Mouse (Mus musculus) hindbrain, embryonic 12.5 days (tissue): ENCODE measurements around the gene Csrp3. TPM values are rescaled to one million over a fixed set of nuclear protein-coding genes. Genes with fewer than 3 reads are reported as not detected.

ENCODE experiments used
- ATAC-seq: fragments of 200-750 bp; cut with Nextera tagmentation; 2 replicates; pipeline ENCODE4 v1.8.0; 2017; ENCODE audit warnings: moderate TSS enrichment; ENCODE audit not compliant: low FRiP score
- H3K27ac ChIP-seq: fragments of 300-500 bp; sonication (generic); 2 replicates; pipeline ENCODE4 v1.5.1; 2016; ENCODE audit warnings: mild to moderate bottlenecking
- H3K27me3 ChIP-seq: fragments of 300-500 bp; sonication (generic); 2 replicates; pipeline ENCODE4 v1.6.1; 2016; ENCODE audit warnings: mild to moderate bottlenecking
- H3K36me3 ChIP-seq: fragments of 300-500 bp; sonication (generic); 2 replicates; pipeline ENCODE4 v1.6.1; 2016; ENCODE audit warnings: mild to moderate bottlenecking
- H3K4me1 ChIP-seq: fragments of 300-500 bp; sonication (generic); 2 replicates; pipeline ENCODE4 v1.6.1; 2016
- H3K4me2 ChIP-seq: fragments of 300-500 bp; sonication (generic); replicated peaks from 2 replicates; pipeline ENCODE4 v1.6.1; 2016; ENCODE audit warnings: mild to moderate bottlenecking
- H3K4me3 ChIP-seq: fragments of 300-500 bp; sonication (generic); 2 replicates; pipeline ENCODE4 v1.5.1; 2016; ENCODE audit warnings: mild to moderate bottlenecking
- H3K9ac ChIP-seq: fragments of 300-500 bp; sonication (generic); 2 replicates; pipeline ENCODE4 v1.6.1; 2016; ENCODE audit warnings: mild to moderate bottlenecking, moderate library complexity
- H3K9me3 ChIP-seq: fragments of 300-500 bp; sonication (generic); replicated peaks from 2 replicates; pipeline ENCODE4 v1.6.1; 2016; ENCODE audit warnings: mild to moderate bottlenecking
- WGBS: fragments of 180-500 bp; shearing (Covaris S2); methylation state at CpG from one replicate; pipeline ENCODE4 v1.1.7; 2016; 5-methylcytosine and 5-hydroxymethylcytosine counted together
- polyA plus RNA-seq: library from polyadenylated mRNA; unstranded; fragments of >200 nt; fragmentation: Nextera tagmentation; extraction: Ambion mirVana; gene quantifications from 2 replicates; pipeline ENCODE4 v1.2.1, GENCODE M21; 2016

Gene Csrp3
- polyA plus RNA-seq, 1 experiment from 2014 or later: 1.0 TPM

GRCm38 (mm10) chr7:48840545-48840944, 7.3 kb downstream of the Csrp3 start:
- Histone ChIP-seq H3K27me3 (peaks cover 96% of the 10 kb centered on the region), H3K36me3 (no peaks in the 10 kb centered on the region), H3K4me2 (no peak overlapping the region), H3K4me3 (no peak overlapping the region), H3K27ac (no peak overlapping the region), H3K4me1 (peaks cover under 1% of the 10 kb centered on the region; the same call in 1 of the 2 replicates), H3K9me3 (no peaks in the 10 kb centered on the region), H3K9ac (no peak overlapping the region)
- no peak for ATAC-seq
- 91% methylated on average over 2 of the region's 2 CpGs for WGBS

- Histone ChIP-seq H3K4me2 (no peak overlapping the region), H3K27me3 (peaks cover 92% of the 10 kb centered on the region), H3K9me3 (no peaks in the 10 kb centered on the region), H3K9ac (no peak overlapping the region), H3K27ac (no peak overlapping the region), H3K4me1 (peaks cover 10% of the 10 kb centered on the region), H3K36me3 (no peaks in the 10 kb centered on the region), H3K4me3 (no peak overlapping the region)
- ATAC-seq: no peak
- 63% methylated on average over 2 of the region's 2 CpGs for WGBS
Observed at GRCm38 (mm10) chr7:48838434-48838833, 9.4 kb downstream of the Csrp3 start.

- H3K36me3 ChIP-seq: no peaks in the 10 kb centered on the region
- no peak for ATAC-seq
- peaks cover 10% of the 10 kb centered on the region for H3K4me1 ChIP-seq
- H3K27ac ChIP-seq: no peak overlapping the region
- H3K4me3 ChIP-seq: no peak overlapping the region
- no peaks in the 10 kb centered on the region for H3K9me3 ChIP-seq
- no peak overlapping the region for H3K4me2 ChIP-seq
- no peak overlapping the region for H3K9ac ChIP-seq
- H3K27me3 ChIP-seq: peaks cover 92% of the 10 kb centered on the region
- WGBS: 79% methylated on average over 6 of the region's 6 CpGs
Observed at GRCm38 (mm10) chr7:48836949-48837348, 10.9 kb downstream of the Csrp3 start.

GRCm38 (mm10) chr7:48834989-48835626, 12.7 kb downstream of the Csrp3 start:
- H3K9ac ChIP-seq: no peak overlapping the region
- no peak overlapping the region for H3K4me3 ChIP-seq
- WGBS: 43% methylated on average over 12 of the region's 12 CpGs
- peaks cover 94% of the 10 kb centered on the region for H3K27me3 ChIP-seq
- 0 out of 2 replicates have a peak overlapping the region, but pooled peaks have one; percentile 17 for H3K27ac ChIP-seq
- ATAC-seq: peak; percentile 50; the same call in 1 of the 2 replicates
- peaks cover 10% of the 10 kb centered on the region for H3K4me1 ChIP-seq
- H3K4me2 ChIP-seq: no peak overlapping the region
- no peaks in the 10 kb centered on the region for H3K9me3 ChIP-seq
- no peaks in the 10 kb centered on the region for H3K36me3 ChIP-seq

- H3K9ac ChIP-seq: no peak overlapping the region
- H3K36me3 ChIP-seq: no peaks in the 10 kb centered on the region
- H3K4me3 ChIP-seq: no peak overlapping the region
- peaks cover 10% of the 10 kb centered on the region for H3K4me1 ChIP-seq
- 33% methylated on average over 4 of the region's 4 CpGs for WGBS
- no peak for ATAC-seq
- H3K27me3 ChIP-seq: peaks cover 94% of the 10 kb centered on the region
- 0 out of 2 replicates have a peak overlapping the region, but pooled peaks have one; percentile 17 for H3K27ac ChIP-seq
- H3K9me3 ChIP-seq: no peaks in the 10 kb centered on the region
- no peak overlapping the region for H3K4me2 ChIP-seq
Observed at GRCm38 (mm10) chr7:48834371-48834970, 13.4 kb downstream of the Csrp3 start.

- Histone ChIP-seq H3K27ac (no peak overlapping the region), H3K4me1 (peaks cover 10% of the 10 kb centered on the region), H3K4me2 (no peak overlapping the region), H3K4me3 (no peak overlapping the region), H3K36me3 (peaks cover 6% of the 10 kb centered on the region), H3K27me3 (peaks cover 93% of the 10 kb centered on the region), H3K9ac (no peak overlapping the region), H3K9me3 (no peaks in the 10 kb centered on the region)
- WGBS: 81% methylated on average over 1 of the region's 1 CpGs
- ATAC-seq: no peak
Observed at GRCm38 (mm10) chr7:48832735-48833134, 15.1 kb downstream of the Csrp3 start.

GRCm38 (mm10) chr7:48830395-48830794, 17.4 kb downstream of the Csrp3 start:
- no peak overlapping the region for H3K27ac ChIP-seq
- no peak overlapping the region for H3K4me2 ChIP-seq
- H3K4me3 ChIP-seq: no peak overlapping the region
- 60% methylated on average over 2 of the region's 2 CpGs for WGBS
- peaks cover 78% of the 10 kb centered on the region for H3K27me3 ChIP-seq
- ATAC-seq: no peak
- peaks cover 26% of the 10 kb centered on the region for H3K36me3 ChIP-seq
- H3K9ac ChIP-seq: no peak overlapping the region
- H3K9me3 ChIP-seq: no peaks in the 10 kb centered on the region
- H3K4me1 ChIP-seq: peaks cover 8% of the 10 kb centered on the region

- no peak for ATAC-seq
- H3K4me2 ChIP-seq: no peak overlapping the region
- no peak overlapping the region for H3K27ac ChIP-seq
- no peaks in the 10 kb centered on the region for H3K4me1 ChIP-seq
- H3K36me3 ChIP-seq: peaks cover 36% of the 10 kb centered on the region
- H3K27me3 ChIP-seq: peaks cover 78% of the 10 kb centered on the region
- WGBS: 85% methylated on average over 5 of the region's 5 CpGs
- H3K9me3 ChIP-seq: no peaks in the 10 kb centered on the region
- H3K9ac ChIP-seq: no peak overlapping the region
- H3K4me3 ChIP-seq: no peak overlapping the region
Observed at GRCm38 (mm10) chr7:48829177-48829910, 18.5 kb downstream of the Csrp3 start.

GRCm38 (mm10) chr7:48825170-48825569, 22.7 kb downstream of the Csrp3 start:
- H3K4me2 ChIP-seq: no peak overlapping the region
- 95% methylated on average over 6 of the region's 6 CpGs for WGBS
- H3K4me3 ChIP-seq: no peak overlapping the region
- H3K9ac ChIP-seq: no peak overlapping the region
- no peaks in the 10 kb centered on the region for H3K4me1 ChIP-seq
- peaks cover 64% of the 10 kb centered on the region for H3K36me3 ChIP-seq
- ATAC-seq: no peak
- no peaks in the 10 kb centered on the region for H3K9me3 ChIP-seq
- H3K27me3 ChIP-seq: peaks cover 36% of the 10 kb centered on the region
- no peak overlapping the region for H3K27ac ChIP-seq

GRCm38 (mm10) chr7:48824671-48825070, 23.2 kb downstream of the Csrp3 start:
- no peak for ATAC-seq
- H3K4me3 ChIP-seq: no peak overlapping the region
- H3K9ac ChIP-seq: no peak overlapping the region
- peaks cover 31% of the 10 kb centered on the region for H3K27me3 ChIP-seq
- H3K36me3 ChIP-seq: peaks cover 64% of the 10 kb centered on the region
- H3K4me2 ChIP-seq: no peak overlapping the region
- no peak overlapping the region for H3K27ac ChIP-seq
- WGBS: 95% methylated on average over 1 of the region's 1 CpGs
- no peaks in the 10 kb centered on the region for H3K9me3 ChIP-seq
- H3K4me1 ChIP-seq: no peaks in the 10 kb centered on the region

GRCm38 (mm10) chr7:48823621-48824020, 24.2 kb downstream of the Csrp3 start:
- no peak overlapping the region for H3K4me3 ChIP-seq
- H3K9me3 ChIP-seq: no peaks in the 10 kb centered on the region
- peaks cover 21% of the 10 kb centered on the region for H3K27me3 ChIP-seq
- H3K4me2 ChIP-seq: no peak overlapping the region
- no peak overlapping the region for H3K9ac ChIP-seq
- H3K36me3 ChIP-seq: peaks cover 70% of the 10 kb centered on the region
- H3K27ac ChIP-seq: no peak overlapping the region
- H3K4me1 ChIP-seq: no peaks in the 10 kb centered on the region
- no peak for ATAC-seq
- WGBS: 96% methylated on average over 3 of the region's 3 CpGs

- ATAC-seq: no peak
- peaks cover 66% of the 10 kb centered on the region for H3K36me3 ChIP-seq
- H3K9me3 ChIP-seq: no peaks in the 10 kb centered on the region
- H3K4me2 ChIP-seq: no peak overlapping the region
- no peak overlapping the region for H3K27ac ChIP-seq
- H3K9ac ChIP-seq: no peak overlapping the region
- 0 out of 2 replicates have a peak, but pooled peaks cover 9% of the 10 kb centered on the region for H3K27me3 ChIP-seq
- no peak overlapping the region for H3K4me3 ChIP-seq
- no peaks in the 10 kb centered on the region for H3K4me1 ChIP-seq
- 90% methylated on average over 5 of the region's 5 CpGs for WGBS
Observed at GRCm38 (mm10) chr7:48821654-48822053, 26.2 kb downstream of the Csrp3 start.
